Mouse (Mus musculus): ENCODE data around the gene Esr1.
"Not testable (repeated sequence)": the region's sequence is repeated elsewhere in the genome, so short reads cannot be mapped to it uniquely, and the experiment has no call there.

The Esr1 gene

DNA sequence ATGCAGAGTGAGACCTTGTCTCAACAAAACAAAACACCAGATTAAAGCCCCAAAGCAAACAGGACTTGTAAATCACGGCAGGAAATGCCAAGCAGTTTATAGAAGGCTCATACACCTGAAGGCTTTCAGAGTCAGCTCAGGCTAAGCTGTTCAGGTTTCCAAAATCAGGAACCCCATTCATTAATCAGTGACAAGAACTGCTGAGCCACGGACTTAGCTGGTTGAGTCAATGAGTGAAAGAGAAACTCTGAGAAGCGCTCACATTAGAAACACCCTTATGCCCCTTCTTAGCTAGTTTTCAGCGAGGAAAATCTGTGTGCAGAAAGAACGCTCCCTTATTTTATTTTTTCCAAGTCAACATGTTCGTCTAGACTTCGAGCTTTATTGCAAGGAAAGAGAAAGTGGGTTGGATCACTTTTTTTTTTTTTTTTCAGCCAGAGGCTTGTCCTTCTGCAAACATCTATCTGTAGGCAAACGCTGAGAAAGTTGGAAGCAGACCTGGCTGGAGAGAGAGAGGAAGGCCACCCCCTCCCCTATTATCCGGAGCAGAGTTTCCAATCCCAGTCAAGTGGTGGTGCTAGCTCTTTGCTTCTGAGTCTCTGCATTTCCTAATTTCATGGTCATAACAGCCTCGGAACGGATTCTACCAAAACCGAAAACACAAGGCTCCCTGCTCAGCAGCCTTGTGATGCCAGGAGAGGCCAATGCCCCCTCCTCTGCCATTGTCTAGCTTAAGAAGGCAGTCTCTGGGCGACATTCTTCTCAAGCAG is at the start of gene Esr1:
Gene Esr1 (plus strand): TSS at position 208 of the 770 bp plus-strand sequence.
- DNase-seq, result peak; percentile 42

GRCm38 (mm10) chr10:4565148-4565547 is 46.2 kb upstream of the Esr1 start:
- DNase-seq, result no peak

DNA sequence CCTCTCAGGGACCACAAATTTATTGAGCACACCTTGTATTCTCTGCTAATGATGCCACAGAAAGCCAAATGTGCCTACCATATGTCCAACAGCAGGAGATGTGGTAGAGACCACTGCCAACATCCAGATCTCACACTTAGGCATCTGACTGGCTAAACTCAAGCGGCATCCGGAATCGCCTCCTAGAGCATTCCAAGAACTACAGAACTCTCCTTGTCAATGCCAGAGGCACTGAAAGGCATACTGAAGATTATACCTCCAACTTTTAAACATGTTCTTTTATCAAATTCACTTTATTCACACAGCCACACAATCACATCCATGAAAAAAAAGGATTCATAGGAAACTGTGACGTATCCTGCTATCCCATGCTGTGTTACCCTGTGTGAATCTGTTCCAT is 40.6 kb upstream of the Esr1 start:
- DNase-seq, result no peak

DNA sequence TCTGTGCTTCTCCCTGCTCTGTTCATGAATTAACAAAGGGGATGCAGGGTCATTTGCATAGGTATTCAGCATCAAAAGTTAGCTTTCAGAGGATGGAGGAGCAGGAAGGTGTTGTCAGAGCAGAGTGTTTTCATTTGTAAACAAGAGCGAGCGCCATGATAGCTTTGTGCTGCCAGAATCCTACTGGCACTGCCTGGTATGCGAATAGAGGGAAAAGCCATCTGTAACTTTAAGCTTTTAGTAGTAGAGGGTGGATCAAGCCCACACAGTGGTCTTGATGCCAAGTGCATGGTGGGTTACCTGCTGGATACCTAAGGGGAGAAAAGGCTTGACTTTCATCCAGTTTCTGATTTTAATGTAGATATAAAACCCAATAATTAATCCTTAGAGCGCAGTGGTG is 40.1 kb upstream of the Esr1 start:
- no peak for DNase-seq

DNA sequence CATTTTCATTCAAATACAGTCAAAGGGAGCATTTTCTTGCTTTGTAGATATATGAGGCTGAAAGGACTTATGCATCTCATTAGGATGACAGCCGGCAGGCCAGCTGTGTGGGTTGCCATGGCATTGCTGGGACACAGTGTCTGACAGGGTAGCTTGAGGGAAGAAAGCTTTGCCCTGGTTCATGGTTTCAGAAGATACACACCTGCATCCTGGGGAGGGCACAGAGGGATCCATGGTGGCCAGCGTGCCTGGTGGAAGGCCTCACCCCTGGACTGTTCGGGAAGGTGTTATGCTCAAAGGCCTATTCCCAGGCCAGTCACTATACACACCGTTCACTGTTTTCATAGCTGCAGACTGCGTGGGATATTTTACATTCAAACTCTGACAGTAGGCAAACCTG is 29.5 kb upstream of the Esr1 start:
- DNase-seq, result no peak

GRCm38 (mm10) chr10:4586691-4587090 is 24.7 kb upstream of the Esr1 start:
- no peak for DNase-seq

DNA sequence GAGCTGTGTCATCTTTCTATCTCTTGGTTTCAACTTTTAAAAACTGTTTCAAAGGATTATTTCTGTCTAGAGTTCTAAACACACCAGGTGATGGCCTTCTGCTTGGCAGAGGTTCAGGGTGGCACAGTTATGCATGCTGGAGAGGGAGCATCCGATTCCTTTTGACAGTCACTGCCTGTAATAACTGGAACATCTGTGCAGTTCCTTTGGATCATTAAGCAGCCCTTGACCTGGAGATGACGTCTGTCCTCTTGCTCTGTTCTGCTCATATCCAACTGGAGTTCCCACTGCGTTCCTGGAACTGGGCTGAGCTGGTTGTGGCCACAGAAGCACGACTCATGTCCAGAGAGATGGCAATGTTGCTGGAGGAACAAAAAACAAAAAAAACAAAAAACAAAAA is 21.8 kb upstream of the Esr1 start:
- DNase-seq, result no peak

GRCm38 (mm10) chr10:4590956-4591355 is 20.4 kb upstream of the Esr1 start:
- no peak for DNase-seq

DNA sequence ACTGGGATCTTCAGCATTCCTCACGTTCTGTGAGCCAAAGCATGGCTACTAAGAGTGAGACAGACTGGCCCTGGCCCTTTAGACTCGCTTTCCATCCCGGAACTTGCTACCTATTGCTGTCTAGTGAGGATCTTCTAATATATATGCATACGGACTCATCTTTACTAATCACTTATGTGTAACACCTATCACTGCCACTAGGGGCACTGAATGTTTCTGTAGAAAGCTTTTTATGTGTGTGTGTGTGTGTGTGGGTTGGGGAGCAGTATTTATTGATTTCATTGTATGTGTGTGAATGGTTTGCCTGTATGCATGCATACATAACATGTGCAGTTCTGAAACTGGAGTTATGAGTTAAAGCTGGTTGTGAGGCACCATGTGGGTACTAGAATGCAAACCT is 17.6 kb upstream of the Esr1 start:
- DNase-seq, result no peak

- DNase-seq, result no peak
Observed at GRCm38 (mm10) chr10:4597211-4597610, 14.2 kb upstream of the Esr1 start.

- peak; percentile 63 for DNase-seq
Observed at GRCm38 (mm10) chr10:4598244-4598842, 13.1 kb upstream of the Esr1 start.

- DNase-seq, result no peak
Observed at GRCm38 (mm10) chr10:4598916-4599315, 12.5 kb upstream of the Esr1 start.

DNA sequence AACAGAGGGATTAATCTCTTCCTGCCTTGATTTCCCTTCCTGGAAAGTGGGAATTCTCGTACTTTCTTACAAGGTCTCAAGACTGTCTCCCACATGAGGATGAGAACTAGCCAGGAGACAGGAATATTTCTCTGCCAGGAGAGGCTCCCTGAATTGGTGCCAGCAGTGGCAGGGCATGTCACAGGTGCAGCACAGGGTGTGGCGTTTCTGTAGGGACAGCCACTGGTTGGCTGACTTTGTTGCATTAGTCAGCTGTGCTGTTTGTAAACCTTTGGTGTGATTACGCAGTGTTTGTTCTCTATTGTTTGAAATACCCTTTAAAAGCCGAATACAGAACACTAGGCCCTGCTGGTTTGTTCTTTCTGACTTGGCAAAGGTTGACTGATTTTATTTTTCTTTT is 11.8 kb upstream of the Esr1 start:
- DNase-seq, result no peak

DNA sequence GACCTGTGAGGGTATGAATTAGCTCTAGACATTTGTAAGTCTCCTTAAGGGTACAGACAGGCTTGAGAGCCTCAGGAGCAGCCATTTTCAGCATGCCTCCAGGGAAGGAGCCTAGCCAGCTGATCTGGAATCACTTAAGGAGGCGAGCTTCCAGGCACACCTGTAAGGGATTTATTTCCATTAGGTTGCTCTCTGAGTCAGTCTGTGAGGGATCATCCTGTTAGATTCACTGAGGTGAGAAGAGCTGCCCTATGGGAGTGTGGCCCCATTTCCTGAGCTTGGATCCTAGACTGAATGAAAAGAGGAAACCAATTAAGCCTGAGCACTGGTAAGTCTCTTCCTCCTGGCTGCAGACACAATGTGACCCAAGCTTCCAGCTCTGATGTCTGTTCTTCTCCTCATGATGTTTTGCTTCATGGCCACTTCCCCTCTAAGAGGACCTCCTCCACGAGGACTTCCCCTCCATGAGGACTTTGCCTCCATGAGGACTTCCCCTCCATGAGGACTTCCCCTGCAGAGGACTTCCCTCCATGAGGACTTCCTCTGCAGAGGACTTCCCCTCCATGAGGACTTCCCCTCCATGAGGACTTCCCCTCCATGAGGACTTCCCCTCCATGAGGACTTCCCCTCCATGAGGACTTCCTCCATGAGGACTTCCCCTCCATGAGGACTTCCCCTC is 10.5 kb upstream of the Esr1 start:
- no peak for DNase-seq

- DNase-seq, result not testable (repeated sequence)
Observed at GRCm38 (mm10) chr10:4601612-4602011, 9.8 kb upstream of the Esr1 start.

GRCm38 (mm10) chr10:4602466-4602865 is 8.9 kb upstream of the Esr1 start:
- DNase-seq, result no peak

DNA sequence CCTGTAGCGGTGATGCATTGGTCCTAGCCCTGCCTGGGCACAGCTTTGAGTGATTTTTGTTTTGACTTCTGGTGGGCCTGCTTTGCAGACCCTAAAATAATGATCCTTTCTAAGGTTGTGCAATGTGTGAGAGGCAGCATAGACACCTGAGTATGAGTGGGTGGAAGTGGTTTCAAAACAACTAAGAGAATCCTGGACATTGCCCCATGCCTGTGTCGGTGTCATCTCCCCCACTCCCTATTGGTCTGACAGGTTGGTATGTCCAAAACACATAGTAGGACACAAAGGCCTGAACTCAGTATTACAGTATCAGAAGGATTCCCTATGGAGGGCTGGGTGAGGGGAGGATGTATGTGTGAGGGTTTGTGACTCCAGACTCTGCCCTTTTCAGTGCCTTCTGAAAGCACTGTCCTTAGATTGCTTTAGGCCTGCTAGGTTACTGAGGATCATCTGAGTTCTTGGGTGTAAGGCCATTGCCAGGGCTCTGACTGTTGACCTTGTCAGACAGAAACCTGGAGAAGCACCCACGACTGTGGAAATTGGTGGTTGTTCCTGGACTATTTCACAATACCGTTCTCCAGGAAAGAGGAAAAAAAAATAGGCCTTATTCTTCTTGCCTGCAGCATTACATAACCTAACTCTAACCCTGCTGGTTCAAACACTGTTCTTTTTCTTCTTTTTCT is 6.7 kb upstream of the Esr1 start:
- no peak for DNase-seq

DNA sequence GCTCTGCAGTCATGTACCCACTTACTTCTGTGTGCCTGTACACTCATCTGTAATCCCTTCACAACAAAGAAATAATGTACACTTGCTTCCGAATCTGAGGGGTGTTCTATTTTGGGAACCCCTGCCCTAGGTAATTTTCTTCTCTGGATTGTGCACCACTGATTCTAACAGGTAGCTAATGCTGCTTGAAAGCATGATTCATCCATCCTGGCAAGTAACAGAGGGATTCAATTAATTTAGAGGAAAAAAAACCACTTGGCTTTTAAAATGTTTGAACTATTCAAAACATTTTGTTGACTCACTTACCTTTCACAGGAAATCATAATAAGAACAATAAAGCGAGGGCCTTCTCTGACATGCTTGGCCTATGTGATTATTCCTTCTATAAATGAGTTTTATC is 1.2 kb upstream of the Esr1 start:
- DNase-seq, result no peak

GRCm38 (mm10) chr10:4612313-4613036 is 1.1 kb downstream of the Esr1 start:
- DNase-seq, result peak; percentile 30

- peak; percentile 29 for DNase-seq
Observed at GRCm38 (mm10) chr10:4618026-4618425, 6.6 kb downstream of the Esr1 start.

- peak; percentile 59 for DNase-seq
Observed at GRCm38 (mm10) chr10:4618686-4619085, 7.3 kb downstream of the Esr1 start.

DNA sequence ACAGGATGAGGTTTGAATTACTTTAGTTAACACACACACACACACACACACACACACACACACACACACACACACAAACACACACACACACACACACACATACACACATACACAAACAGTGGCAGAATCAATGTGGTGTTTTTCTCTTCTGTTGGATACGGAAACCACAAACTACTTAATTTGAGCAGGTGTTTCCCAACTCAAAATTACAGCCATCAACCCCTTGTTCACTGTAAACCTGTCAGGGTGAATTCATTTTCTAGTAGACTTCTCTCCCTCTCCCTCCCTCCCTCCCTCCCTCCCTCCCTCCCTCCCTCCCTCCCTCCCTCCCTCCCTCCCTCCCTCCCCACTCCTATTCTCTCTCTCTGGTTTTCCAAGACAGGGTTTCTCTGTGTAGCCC is 8.0 kb downstream of the Esr1 start:
- not testable (repeated sequence) for DNase-seq
